Mouse (Mus musculus) brown adipose tissue, adult 24 weeks (tissue): ENCODE measurements around the gene Rfx7. TPM values are rescaled to one million over a fixed set of nuclear protein-coding genes. Genes with fewer than 3 reads are reported as not detected.
A peak's percentile ranks its signal among the peaks of the same experiment; 100 is the strongest.

Experiments
- H3K27ac ChIP-seq: fragments of 200-500 bp; replicated peaks from 2 replicates; pipeline ENCODE4 v1.5.1; 2012; ENCODE audit warnings: low read depth, mild to moderate bottlenecking, low read length
- H3K4me1 ChIP-seq: fragments of 200-500 bp; 2 replicates; pipeline ENCODE4 v1.6.1; 2012; ENCODE audit warnings: low read length, mixed read lengths; ENCODE audit not compliant: control insufficient read depth, insufficient read depth, insufficient read length
- H3K4me3 ChIP-seq: fragments of 200-500 bp; 2 replicates; pipeline ENCODE4 v1.5.1; 2012; ENCODE audit warnings: low read depth, mild to moderate bottlenecking, low read length, moderate library complexity; ENCODE audit not compliant: insufficient read depth
- polyA plus RNA-seq: library from polyadenylated mRNA; stranded (reverse); fragments of >200 nt; gene quantifications from 2 replicates; pipeline ENCODE4 v1.2.4, GENCODE M21; 2012; ENCODE audit not compliant: missing spikeins, insufficient read depth, insufficient read length

Rfx7 gene
- polyA plus RNA-seq, 1 experiment = 5.6 TPM

DNA sequence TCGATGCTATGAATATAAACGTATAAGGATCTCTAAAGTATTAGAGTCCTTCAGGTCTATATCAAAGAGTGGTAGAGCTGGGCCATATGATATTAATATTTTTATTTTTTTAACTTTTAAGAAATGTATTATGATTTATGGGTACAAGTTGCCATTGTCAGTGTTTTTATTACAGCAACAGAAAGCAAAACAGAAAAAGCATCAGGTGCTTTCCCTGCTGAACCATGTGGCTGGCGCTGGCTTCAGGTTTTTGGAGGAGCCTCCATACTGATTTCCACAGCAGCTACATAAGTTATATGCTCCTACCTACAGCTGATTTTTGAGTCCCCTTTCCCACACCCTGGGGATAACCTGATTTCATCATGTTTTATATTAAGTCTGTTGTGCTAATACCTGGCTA lies 68.1 kb downstream of the Rfx7 start:
- no peaks in the 10 kb centered on the region for H3K4me1 ChIP-seq
- no peak overlapping the region for H3K4me3 ChIP-seq
- no peak overlapping the region for H3K27ac ChIP-seq

DNA sequence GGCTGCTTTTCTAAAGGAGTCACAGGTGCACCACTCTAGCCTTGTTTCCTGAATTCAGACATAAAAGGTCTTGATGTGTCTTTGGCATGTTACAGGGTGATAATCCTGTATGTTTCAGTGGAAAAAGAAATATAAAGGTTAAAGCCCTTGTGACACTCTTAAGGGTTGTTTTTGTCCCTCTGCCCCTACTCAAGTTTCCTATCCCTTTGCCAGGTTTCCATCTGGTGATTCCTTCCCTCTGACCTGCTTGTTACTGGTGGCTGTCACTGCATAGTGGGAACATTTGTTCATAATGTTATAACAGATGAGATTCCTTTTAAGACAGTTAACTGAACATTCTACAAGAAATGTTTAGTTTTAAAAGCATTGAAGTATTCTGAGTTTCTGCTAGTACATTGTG lies 77.7 kb downstream of the Rfx7 start:
- H3K27ac ChIP-seq = no peak overlapping the region
- no peaks in the 10 kb centered on the region for H3K4me1 ChIP-seq
- H3K4me3 ChIP-seq = no peak overlapping the region

DNA sequence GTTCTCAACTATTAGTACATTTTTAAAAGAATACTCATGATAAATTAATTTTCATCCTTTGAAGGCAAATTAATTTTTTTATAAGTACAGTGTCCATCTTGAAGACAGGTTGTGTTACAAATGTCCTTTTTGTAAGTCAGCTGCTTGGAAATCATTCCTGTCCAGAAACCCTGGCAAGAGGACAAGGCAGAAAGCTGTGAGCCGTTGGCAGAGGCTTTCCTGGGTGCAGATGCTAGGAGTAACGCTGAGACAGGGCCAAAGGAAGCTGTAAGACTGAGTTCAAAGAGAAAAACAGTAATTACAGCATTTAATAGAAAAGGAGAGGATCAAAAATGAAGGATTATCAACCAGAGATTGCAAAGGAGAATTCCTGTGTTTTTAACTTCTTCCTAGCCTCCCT lies 81.8 kb downstream of the Rfx7 start:
- Histone ChIP-seq H3K4me1 (no peaks in the 10 kb centered on the region), H3K27ac (no peak overlapping the region), H3K4me3 (no peak overlapping the region)

DNA sequence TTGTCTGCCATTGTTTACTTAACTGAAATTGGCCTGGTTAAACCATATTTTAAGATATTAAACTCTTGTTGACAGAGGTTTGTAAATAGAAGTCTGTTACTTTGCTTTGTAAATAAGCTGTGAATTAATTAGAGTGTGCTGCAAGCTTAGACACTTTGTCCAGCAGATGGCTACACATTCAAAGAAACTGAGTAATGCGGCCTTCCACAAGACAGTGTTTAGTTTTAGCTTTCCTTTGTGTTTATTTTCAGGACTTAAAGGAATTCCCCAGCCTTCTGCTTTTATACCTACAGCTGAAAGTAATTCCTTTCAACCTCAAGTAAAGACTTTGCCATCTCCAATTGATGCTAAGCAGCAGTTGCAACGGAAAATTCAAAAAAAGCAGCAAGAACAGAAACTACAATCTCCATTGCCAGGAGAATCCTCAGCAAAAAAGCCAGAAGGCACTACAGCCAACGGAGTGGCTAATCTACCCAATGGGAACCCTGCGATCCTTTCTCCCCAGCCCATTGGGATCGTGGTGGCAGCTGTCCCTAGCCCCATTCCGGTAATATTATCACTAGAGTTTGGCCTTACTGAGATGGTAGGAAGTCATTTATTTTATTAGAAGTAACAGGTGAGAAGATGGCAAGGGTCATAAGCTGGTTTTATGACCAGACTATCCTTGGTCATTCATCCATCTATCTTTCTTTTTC lies 82.9 kb downstream of the Rfx7 start:
- Histone ChIP-seq H3K27ac (no peak overlapping the region), H3K4me3 (no peak overlapping the region), H3K4me1 (no peaks in the 10 kb centered on the region)

DNA sequence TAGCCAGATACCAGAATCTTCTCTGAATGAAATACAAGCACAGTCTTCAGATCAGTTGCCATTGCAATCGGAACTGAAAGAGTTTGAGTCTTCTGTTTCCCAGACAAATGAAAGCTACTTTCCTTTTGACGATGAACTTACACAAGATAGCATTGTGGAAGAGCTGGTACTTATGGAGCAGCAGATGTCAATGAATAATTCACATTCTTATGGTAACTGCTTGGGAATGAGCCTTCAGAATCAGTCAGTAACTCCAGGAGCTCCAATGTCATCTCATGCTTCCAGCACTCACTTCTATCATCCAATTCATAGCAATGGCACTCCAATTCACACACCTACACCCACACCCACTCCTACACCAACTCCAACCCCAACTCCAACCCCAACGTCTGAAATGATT lies 86.0 kb downstream of the Rfx7 start:
- Histone ChIP-seq H3K4me1 (no peaks in the 10 kb centered on the region), H3K4me3 (no peak overlapping the region), H3K27ac (no peak overlapping the region)

DNA sequence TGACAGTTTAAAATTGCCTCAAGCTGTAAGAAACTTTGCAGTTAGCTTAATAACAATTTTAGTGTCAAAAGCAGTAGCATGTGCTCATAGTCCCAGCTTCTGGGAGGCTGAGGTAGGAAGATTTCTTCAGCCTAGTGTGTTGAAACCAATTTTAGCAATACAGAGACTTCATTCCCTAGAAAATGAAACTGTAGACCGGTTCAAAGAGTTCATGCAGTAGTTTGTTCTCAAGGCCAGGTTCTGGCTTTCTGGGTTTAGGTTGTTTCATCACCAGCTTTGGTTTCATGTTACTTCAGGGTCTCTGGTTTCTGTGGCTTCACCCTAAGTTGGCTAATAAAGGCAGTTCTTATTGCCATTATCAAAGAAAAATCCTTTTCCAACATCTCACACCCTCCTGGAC lies 91.6 kb downstream of the Rfx7 start:
- H3K27ac ChIP-seq = no peak overlapping the region
- no peak overlapping the region for H3K4me3 ChIP-seq

DNA sequence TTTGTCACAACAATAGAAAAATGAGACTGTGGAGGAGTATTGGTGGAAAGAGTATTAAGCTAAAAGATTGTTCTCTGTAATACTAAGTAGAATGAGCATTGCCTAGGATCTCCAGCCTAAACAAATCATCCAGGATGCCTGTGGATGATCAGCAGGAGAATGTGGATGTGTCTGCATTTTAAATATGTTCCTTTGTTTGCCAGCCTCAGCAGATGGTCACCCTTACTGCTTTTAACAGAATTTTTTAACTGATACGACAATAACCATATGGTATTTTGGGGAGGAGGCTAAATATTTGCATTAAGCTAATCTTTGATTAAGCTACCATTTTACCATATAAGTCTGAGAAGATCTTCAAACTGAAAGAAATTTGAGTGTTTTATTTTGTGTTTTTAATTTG lies 95.6 kb downstream of the Rfx7 start:
- Histone ChIP-seq H3K4me3 (no peak overlapping the region), H3K27ac (no peak overlapping the region), H3K4me1 (peaks cover 4% of the 10 kb centered on the region; the same call in 1 of the 2 replicates)

More for the DNA sequence above, 91.6 kb downstream of the Rfx7 start:
- H3K4me1 ChIP-seq = peaks cover 4% of the 10 kb centered on the region; the same call in 1 of the 2 replicates

DNA sequence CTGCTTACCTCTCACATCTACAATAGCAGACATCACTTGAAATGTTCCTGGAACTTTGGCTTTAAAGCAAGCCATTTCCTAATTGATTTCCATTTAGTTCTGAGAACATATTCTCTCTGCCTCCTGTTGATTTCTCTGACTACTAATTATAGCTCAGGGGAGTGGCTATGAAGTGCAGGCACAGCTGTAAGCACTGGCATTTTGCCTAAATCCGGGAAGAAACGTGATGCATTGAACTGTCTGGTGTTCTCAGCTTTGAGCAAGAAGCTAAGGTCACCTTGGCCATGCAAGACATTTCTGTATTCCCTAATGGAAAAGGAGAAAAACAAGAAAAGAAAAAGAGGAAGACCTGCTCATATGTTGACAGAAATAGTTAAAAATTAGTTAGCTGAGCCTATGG lies 96.6 kb downstream of the Rfx7 start:
- Histone ChIP-seq H3K4me1 (peaks cover 4% of the 10 kb centered on the region; the same call in 1 of the 2 replicates), H3K4me3 (no peak overlapping the region), H3K27ac (peak overlapping the region; percentile 45; the same call in 1 of the 2 replicates)

DNA sequence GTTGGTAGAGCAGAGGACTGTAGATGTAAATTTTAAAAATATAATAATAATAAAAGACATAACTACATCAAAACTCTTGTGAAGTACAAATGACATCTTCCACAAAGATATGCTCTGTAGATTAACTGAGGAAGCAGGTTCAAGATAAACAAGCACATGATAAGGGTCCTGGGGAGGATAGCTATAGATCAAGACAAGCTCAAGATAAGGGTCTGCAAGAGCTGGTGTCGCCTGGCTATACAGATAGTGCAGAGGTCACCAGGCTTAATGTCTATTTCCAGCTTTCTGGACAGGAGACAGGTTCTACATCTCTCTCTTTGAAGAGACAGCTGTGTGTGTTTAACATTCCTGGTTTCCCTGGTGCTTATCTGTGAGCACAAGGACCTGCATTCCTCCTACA lies 100.2 kb downstream of the Rfx7 start:
- H3K27ac ChIP-seq = no peak overlapping the region

DNA sequence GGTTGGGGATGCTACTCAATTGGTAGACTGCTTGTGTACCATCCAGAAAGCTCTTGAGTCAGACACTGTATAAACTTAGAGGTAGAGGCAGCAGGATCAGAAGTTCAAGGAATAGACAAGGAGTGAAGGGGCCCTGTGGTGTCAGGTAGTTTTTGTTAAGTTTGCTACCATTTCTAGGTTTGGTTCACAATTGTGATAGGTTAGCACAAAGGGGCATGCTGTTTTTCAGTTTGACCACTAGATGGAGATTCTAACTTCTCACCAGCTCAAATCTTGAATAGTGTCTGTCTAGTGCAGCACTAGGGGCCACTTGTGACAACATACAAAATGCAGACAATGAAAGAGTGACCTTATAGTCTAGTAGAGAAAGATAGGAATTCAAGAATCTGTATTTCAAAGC lies 103.1 kb downstream of the Rfx7 start:
- H3K4me1 ChIP-seq = 0 out of 2 replicates have a peak, but pooled peaks cover 2% of the 10 kb centered on the region
- H3K27ac ChIP-seq = no peak overlapping the region
- H3K4me3 ChIP-seq = no peak overlapping the region

More for the DNA sequence above, 100.2 kb downstream of the Rfx7 start:
- Histone ChIP-seq H3K4me3 (no peak overlapping the region), H3K4me1 (peaks cover 4% of the 10 kb centered on the region; the same call in 1 of the 2 replicates)

DNA sequence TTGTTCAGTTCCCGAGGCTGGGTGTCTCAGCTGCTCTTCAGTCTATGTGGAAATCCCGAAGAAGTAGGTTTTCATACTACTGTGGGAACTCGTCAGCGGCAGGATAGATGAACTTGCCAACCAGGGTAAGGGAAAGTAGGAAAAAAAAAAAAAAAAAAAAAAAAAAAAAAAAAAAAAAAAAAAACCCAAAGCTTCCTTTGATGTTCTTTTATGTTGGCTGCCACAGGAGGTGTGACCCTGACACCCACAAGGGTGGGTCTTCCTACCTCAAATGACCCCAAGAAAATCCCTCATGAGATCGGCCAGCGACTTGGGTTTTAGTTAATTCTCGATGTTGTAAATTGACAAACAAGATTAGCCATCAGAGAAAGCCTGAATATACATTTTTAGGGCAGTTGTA lies 104.5 kb downstream of the Rfx7 start:
- H3K4me3 ChIP-seq = no peak overlapping the region
- H3K27ac ChIP-seq = peak overlapping the region; percentile 55; the same call in 1 of the 2 replicates
- H3K4me1 ChIP-seq = peaks cover 11% of the 10 kb centered on the region; the same call in 1 of the 2 replicates

DNA sequence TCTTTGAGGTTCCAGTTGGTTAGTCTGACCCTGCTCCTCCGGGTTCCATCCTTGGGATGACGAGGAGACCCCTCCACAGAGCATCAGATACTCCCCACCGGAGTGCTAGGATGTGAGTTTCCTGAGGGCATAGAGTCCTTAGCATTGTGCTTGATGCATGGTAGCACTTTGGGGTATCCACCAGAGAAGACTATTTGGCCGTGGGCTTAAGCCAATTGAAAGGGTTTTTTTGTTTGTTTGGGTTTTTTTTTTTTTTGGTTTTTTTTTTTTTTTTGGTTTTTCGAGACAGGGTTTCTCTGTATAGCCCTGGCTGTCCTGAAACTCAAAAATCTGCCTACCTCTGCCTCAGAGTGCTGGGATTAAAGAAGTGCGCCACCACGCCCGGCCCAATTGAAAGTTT lies 105.2 kb downstream of the Rfx7 start:
- no peak overlapping the region for H3K4me3 ChIP-seq
- peak overlapping the region; percentile 19; the same call in 1 of the 2 replicates for H3K27ac ChIP-seq
- peaks cover 12% of the 10 kb centered on the region; the same call in 1 of the 2 replicates for H3K4me1 ChIP-seq

DNA sequence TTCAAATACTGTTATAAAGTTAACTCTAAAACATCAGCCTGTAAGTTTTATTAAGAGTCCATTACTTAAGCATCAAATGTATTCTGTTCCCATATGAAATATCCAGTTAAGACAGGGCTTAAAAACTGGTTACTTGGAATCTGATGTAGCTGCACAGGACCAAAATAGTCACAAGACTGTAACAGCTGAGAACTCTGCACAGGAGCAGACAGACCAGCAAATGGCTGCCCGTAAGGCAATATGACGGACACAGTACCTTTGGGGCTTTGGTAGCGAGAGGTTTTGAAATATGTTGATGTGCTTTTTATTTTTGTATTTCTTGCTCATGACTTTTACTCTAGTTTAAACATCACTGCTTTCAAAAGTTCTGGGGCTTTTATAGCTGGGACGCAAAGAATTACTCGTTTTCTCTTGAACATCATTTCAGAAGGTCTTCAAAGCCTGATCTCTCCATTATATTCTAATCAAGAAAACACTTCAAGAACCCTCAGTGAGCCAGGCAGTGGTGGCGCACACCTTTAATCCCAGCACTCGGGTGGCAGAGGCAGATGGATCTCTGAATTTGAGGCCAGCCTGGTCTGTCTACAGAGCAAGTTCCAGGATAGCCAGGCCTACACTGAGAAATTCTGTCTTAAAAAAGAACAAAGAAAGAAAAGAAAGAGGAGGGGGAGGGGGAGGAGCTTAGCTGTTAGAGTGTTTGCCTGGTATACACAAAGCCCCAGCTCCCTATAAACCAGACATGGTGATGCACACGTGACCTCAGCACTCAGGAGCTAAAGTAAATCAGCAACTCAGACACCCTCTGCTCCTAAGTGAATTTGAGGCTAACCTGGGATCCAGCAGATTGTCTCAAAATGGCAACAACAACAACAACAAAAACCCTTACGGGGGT lies 107.2 kb downstream of the Rfx7 start:
- H3K4me3 ChIP-seq = peak overlapping the region; percentile 64
- peak overlapping the region; percentile 100 for H3K27ac ChIP-seq
- peaks cover 15% of the 10 kb centered on the region for H3K4me1 ChIP-seq

DNA sequence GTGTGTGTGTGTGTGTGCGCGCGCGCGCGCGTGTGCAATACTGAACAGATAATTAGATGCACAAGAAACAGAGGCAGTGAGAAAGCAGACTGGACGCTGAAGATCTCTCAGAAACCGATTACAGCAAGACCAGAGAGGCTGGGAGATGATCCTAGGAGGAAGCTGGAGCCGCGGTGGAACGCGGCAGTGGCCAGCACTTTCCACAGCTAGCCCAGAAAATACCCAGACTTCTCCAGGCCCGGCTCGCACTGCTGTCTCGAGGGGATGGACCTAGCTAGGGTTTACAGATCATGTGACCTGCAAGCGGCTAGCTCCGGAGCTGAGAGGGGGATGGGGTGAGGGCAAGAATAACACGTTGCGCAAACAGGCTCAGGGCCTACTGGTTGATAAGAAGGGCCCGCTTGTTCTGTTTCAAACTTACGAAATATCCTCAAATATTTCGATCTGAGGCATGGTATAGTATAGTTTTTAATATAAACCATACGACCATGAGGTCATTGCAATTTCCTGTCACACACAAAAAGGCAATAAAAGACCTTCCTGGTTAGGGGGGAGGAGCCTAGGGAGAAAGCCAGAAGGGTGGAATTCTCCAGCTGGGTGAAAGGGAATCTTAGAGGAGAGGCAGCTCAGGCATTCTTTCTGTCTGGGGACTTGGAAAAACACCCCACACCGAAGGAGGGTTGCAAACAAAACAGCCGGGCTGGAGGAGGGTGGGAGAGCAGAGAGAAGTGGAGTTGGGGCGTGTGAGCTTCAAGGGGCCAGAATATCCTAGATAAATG lies 108.0 kb downstream of the Rfx7 start:
- Histone ChIP-seq H3K27ac (peak overlapping the region; percentile 100), H3K4me1 (peaks cover 17% of the 10 kb centered on the region), H3K4me3 (peak overlapping the region; percentile 64)

DNA sequence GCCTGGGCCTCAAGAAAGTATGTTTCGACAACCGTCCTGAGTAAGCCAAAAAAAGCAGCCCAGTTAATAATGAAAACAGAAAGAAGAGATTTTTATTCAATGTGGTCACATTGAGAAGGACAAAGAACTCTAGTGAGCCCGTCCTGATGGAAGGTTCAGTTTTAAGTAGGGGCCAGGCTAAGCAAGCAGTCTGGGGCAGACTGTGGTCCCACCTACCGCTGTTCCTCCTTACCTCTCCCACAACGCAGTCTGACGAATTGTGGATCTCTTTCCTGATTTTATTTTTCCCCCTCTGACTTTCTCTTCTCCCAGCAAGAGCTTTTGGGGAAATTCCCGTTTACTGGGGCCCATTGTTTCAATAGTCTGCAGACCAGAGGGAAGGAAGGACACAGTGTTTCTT lies 108.6 kb downstream of the Rfx7 start:
- Histone ChIP-seq H3K27ac (peak overlapping the region; percentile 100), H3K4me3 (peak overlapping the region; percentile 48), H3K4me1 (peaks cover 18% of the 10 kb centered on the region)
